Mouse (Mus musculus) bone marrow, adult 2 months (tissue): ENCODE measurements at regions not wholly inside any gene's neighbourhood (a gene's known extent, or its start where the extent isn't known, plus 50 kb on each side); places are given as distances from the start of the nearest gene placed in this dataset.

ENCODE experiments used
- CTCF ChIP-seq: fragments of 200-500 bp; IDR thresholded peaks from 2 replicates; pipeline ENCODE4 v1.5.1; 2011; ENCODE audit warnings: low read length, control low read depth; ENCODE audit not compliant: control insufficient read depth, insufficient read depth
- POLR2A ChIP-seq: fragments of 200-500 bp; IDR thresholded peaks from 2 replicates; pipeline ENCODE4 v1.6.1; 2011; ENCODE audit warnings: low read depth, mild to moderate bottlenecking, control low read depth, low read length, borderline replicate concordance; ENCODE audit not compliant: control insufficient read depth

- TF ChIP-seq POLR2A (no peak), CTCF (no peak)
Measured at GRCm38 (mm10) chr17:45882682-45883081, 149.0 kb upstream of the 1600014C23Rik start.
